Mouse (Mus musculus) embryonic fibroblast, embryonic 13.5 days (primary cell): ENCODE measurements around the gene Rpl39.

Experiments
- CTCF ChIP-seq: IDR thresholded peaks from 2 replicates; pipeline ENCODE4 v1.5.1; 2011; ENCODE audit warnings: mild to moderate bottlenecking, control low read depth, low read length, moderate library complexity, borderline replicate concordance; ENCODE audit not compliant: insufficient read depth
- POLR2A ChIP-seq: IDR thresholded peaks from 2 replicates; pipeline ENCODE4 v1.6.1; 2011; ENCODE audit warnings: low read depth, mild to moderate bottlenecking, control low read depth, low read length, moderate library complexity

DNA sequence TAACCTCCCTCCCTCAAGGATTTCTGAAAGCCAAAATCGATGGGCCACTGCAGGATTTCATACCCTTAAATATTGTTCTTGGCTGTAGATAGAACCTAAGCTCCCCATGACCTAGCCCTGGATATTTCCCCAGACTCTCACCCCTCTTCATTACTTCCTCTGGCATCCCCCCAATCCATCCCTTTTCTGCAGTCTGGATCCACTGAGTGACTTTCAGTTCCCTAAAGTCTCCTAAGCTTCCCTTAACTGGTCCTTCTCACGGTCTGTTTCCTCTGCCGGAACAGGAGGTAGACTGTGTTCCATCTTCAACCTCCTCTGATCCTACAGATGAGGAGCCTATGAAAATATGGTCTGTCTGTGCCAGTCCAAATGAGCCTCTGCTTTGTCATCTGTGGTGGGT, 17.9 kb downstream of the Rpl39 start:
- TF ChIP-seq CTCF (no peak), POLR2A (no peak)
